Mouse (Mus musculus) limb, embryonic 12.5 days (tissue): ENCODE results near the gene S100a1. TPM values are rescaled to one million over a fixed set of nuclear protein-coding genes. Genes with fewer than 3 reads are reported as not detected.

Source experiments
- ATAC-seq: fragments of 200-750 bp; cut with Nextera tagmentation; 2 replicates; pipeline ENCODE4 v1.8.0; 2017; ENCODE audit warnings: low read depth, moderate TSS enrichment; ENCODE audit not compliant: insufficient number of reproducible peaks, insufficient read depth, low FRiP score, low TSS enrichment
- H3K27ac ChIP-seq: fragments of 300-500 bp; sonication (generic); 2 replicates; pipeline ENCODE4 v1.5.1; 2016; ENCODE audit warnings: mild to moderate bottlenecking, moderate library complexity
- H3K27me3 ChIP-seq: fragments of 300-500 bp; sonication (generic); 2 replicates; pipeline ENCODE4 v1.6.1; 2016; ENCODE audit warnings: mild to moderate bottlenecking, moderate library complexity
- H3K36me3 ChIP-seq: fragments of 300-500 bp; sonication (generic); 2 replicates; pipeline ENCODE4 v1.6.1; 2016; ENCODE audit warnings: mild to moderate bottlenecking, moderate library complexity
- H3K4me1 ChIP-seq: fragments of 300-500 bp; sonication (generic); replicated peaks from 2 replicates; pipeline ENCODE4 v1.6.1; 2016
- H3K4me2 ChIP-seq: fragments of 300-500 bp; sonication (generic); 2 replicates; pipeline ENCODE4 v1.6.1; 2016; ENCODE audit warnings: mild to moderate bottlenecking, moderate library complexity
- H3K4me3 ChIP-seq: fragments of 300-500 bp; sonication (generic); replicated peaks from 2 replicates; pipeline ENCODE4 v1.5.1; 2016; ENCODE audit warnings: mild to moderate bottlenecking
- H3K9ac ChIP-seq: fragments of 300-500 bp; sonication (generic); replicated peaks from 2 replicates; pipeline ENCODE4 v1.6.1; 2016; ENCODE audit warnings: mild to moderate bottlenecking, moderate library complexity
- H3K9me3 ChIP-seq: fragments of 300-500 bp; sonication (generic); 2 replicates; pipeline ENCODE4 v1.6.1; 2016; ENCODE audit warnings: mild to moderate bottlenecking, moderate library complexity
- WGBS: fragments of 180-500 bp; shearing (Covaris S2); methylation state at CpG from one replicate; pipeline ENCODE4 v1.1.7; 2016; 5-methylcytosine and 5-hydroxymethylcytosine counted together
- polyA plus RNA-seq: library from polyadenylated mRNA; unstranded; fragments of >200 nt; fragmentation: Nextera tagmentation; extraction: Ambion mirVana; gene quantifications from 2 replicates; pipeline ENCODE4 v1.2.1, GENCODE M21; 2016

S100a1 gene
- polyA plus RNA-seq, 1 experiment from 2014 or later, result 7.3 TPM

GRCm38 (mm10) chr3:90509747-90510123 lies 4.5 kb downstream of the S100a1 start:
- H3K4me1 ChIP-seq, result peaks cover 27% of the 10 kb centered on the region
- peak overlapping the region; percentile 92 for H3K27ac ChIP-seq
- peaks cover 25% of the 10 kb centered on the region for H3K27me3 ChIP-seq
- no peak for ATAC-seq
- 19% methylated on average over 2 of the region's 2 CpGs for WGBS
- peaks cover 34% of the 10 kb centered on the region for H3K36me3 ChIP-seq
- peak overlapping the region; percentile 69 for H3K4me3 ChIP-seq
- H3K9me3 ChIP-seq, result no peaks in the 10 kb centered on the region
- no peak overlapping the region for H3K9ac ChIP-seq
- H3K4me2 ChIP-seq, result peak overlapping the region; percentile 48

GRCm38 (mm10) chr3:90508950-90509746 lies 5.0 kb downstream of the S100a1 start, which contains the start of gene Chtop:
Chtop (minus strand) TSS chr3:90509498.
- Histone ChIP-seq H3K9me3 (no peaks in the 10 kb centered on the region), H3K4me3 (peak within 1 kb of the TSS; percentile 69), H3K36me3 (peaks cover 39% of the 10 kb centered on the region), H3K9ac (peak within 1 kb of the TSS; percentile 94), H3K27me3 (peaks cover 23% of the 10 kb centered on the region), H3K4me2 (peak within 1 kb of the TSS; percentile 61), H3K4me1 (peaks cover 24% of the 10 kb centered on the region), H3K27ac (peak within 1 kb of the TSS; percentile 92)
- ATAC-seq, result peak; percentile 87
- WGBS, result under 1% methylated on average over 66 of the region's 66 CpGs

- peaks cover 15% of the 10 kb centered on the region for H3K27me3 ChIP-seq
- peaks cover 22% of the 10 kb centered on the region for H3K4me1 ChIP-seq
- no peaks in the 10 kb centered on the region for H3K9me3 ChIP-seq
- peak overlapping the region; percentile 61 for H3K4me2 ChIP-seq
- H3K36me3 ChIP-seq, result peaks cover 47% of the 10 kb centered on the region
- peak overlapping the region; percentile 69 for H3K4me3 ChIP-seq
- H3K27ac ChIP-seq, result peak overlapping the region; percentile 92; the same call in 1 of the 2 replicates
- no peak for ATAC-seq
- 3% methylated on average over 20 of the region's 20 CpGs for WGBS
- H3K9ac ChIP-seq, result peak overlapping the region; percentile 94
These were observed 5.8 kb downstream of the S100a1 start for GRCm38 (mm10) chr3:90508287-90508949.

GRCm38 (mm10) chr3:90506362-90506761 lies 7.8 kb downstream of the S100a1 start:
- no peak for ATAC-seq
- H3K4me1 ChIP-seq, result peaks cover 22% of the 10 kb centered on the region
- H3K4me2 ChIP-seq, result no peak overlapping the region
- H3K27me3 ChIP-seq, result 0 out of 2 replicates have a peak, but pooled peaks cover 5% of the 10 kb centered on the region
- H3K9me3 ChIP-seq, result no peaks in the 10 kb centered on the region
- WGBS, result 88% methylated on average over 3 of the region's 3 CpGs
- H3K4me3 ChIP-seq, result no peak overlapping the region
- no peak overlapping the region for H3K27ac ChIP-seq
- H3K9ac ChIP-seq, result no peak overlapping the region
- peaks cover 67% of the 10 kb centered on the region for H3K36me3 ChIP-seq

- ATAC-seq, result no peak
- Histone ChIP-seq H3K4me3 (no peak overlapping the region), H3K4me1 (peaks cover 22% of the 10 kb centered on the region), H3K36me3 (peaks cover 73% of the 10 kb centered on the region), H3K9ac (no peak overlapping the region), H3K9me3 (no peaks in the 10 kb centered on the region), H3K4me2 (no peak overlapping the region), H3K27ac (no peak overlapping the region), H3K27me3 (no peaks in the 10 kb centered on the region)
- 90% methylated on average over 5 of the region's 5 CpGs for WGBS
These were observed 9.0 kb downstream of the S100a1 start for GRCm38 (mm10) chr3:90505216-90505615.

- H3K9me3 ChIP-seq, result no peaks in the 10 kb centered on the region
- peaks cover 22% of the 10 kb centered on the region for H3K4me1 ChIP-seq
- no peaks in the 10 kb centered on the region for H3K27me3 ChIP-seq
- H3K36me3 ChIP-seq, result peaks cover 91% of the 10 kb centered on the region
- no peak overlapping the region for H3K27ac ChIP-seq
- no peak overlapping the region for H3K4me2 ChIP-seq
- WGBS, result 88% methylated on average over 4 of the region's 4 CpGs
- H3K9ac ChIP-seq, result no peak overlapping the region
- H3K4me3 ChIP-seq, result no peak overlapping the region
- no peak for ATAC-seq
These were observed 10.7 kb downstream of the S100a1 start for GRCm38 (mm10) chr3:90503444-90503843.

- Histone ChIP-seq H3K36me3 (peaks cover 72% of the 10 kb centered on the region), H3K9ac (no peak overlapping the region), H3K9me3 (no peaks in the 10 kb centered on the region), H3K4me3 (no peak overlapping the region), H3K27ac (no peak overlapping the region), H3K27me3 (no peaks in the 10 kb centered on the region), H3K4me2 (no peak overlapping the region), H3K4me1 (no peaks in the 10 kb centered on the region)
- ATAC-seq, result no peak
These were observed 16.6 kb downstream of the S100a1 start for GRCm38 (mm10) chr3:90497597-90497996.

- no peak for ATAC-seq
- Histone ChIP-seq H3K9me3 (no peaks in the 10 kb centered on the region), H3K36me3 (peaks cover 56% of the 10 kb centered on the region), H3K27me3 (no peaks in the 10 kb centered on the region), H3K27ac (no peak overlapping the region), H3K9ac (no peak overlapping the region), H3K4me2 (no peak overlapping the region), H3K4me3 (no peak overlapping the region), H3K4me1 (no peaks in the 10 kb centered on the region)
- 93% methylated on average over 7 of the region's 7 CpGs for WGBS
These were observed 18.2 kb downstream of the S100a1 start for GRCm38 (mm10) chr3:90495850-90496525.

GRCm38 (mm10) chr3:90493831-90494540 lies 20.2 kb downstream of the S100a1 start:
- no peak overlapping the region for H3K9ac ChIP-seq
- 66% methylated on average over 4 of the region's 4 CpGs for WGBS
- ATAC-seq, result no peak
- no peaks in the 10 kb centered on the region for H3K27me3 ChIP-seq
- H3K4me3 ChIP-seq, result no peak overlapping the region
- H3K9me3 ChIP-seq, result no peaks in the 10 kb centered on the region
- no peak overlapping the region for H3K4me2 ChIP-seq
- H3K36me3 ChIP-seq, result peaks cover 44% of the 10 kb centered on the region
- no peak overlapping the region for H3K27ac ChIP-seq
- peaks cover 6% of the 10 kb centered on the region; the same call in 1 of the 2 replicates for H3K4me1 ChIP-seq

- no peak for ATAC-seq
- no peaks in the 10 kb centered on the region for H3K9me3 ChIP-seq
- WGBS, result 41% methylated on average over 2 of the region's 2 CpGs
- H3K9ac ChIP-seq, result no peak overlapping the region
- no peak overlapping the region for H3K27ac ChIP-seq
- no peak overlapping the region for H3K4me2 ChIP-seq
- H3K27me3 ChIP-seq, result no peaks in the 10 kb centered on the region
- H3K36me3 ChIP-seq, result peaks cover 42% of the 10 kb centered on the region
- peaks cover 6% of the 10 kb centered on the region; the same call in 1 of the 2 replicates for H3K4me1 ChIP-seq
- no peak overlapping the region for H3K4me3 ChIP-seq
These were observed 22.8 kb downstream of the S100a1 start for GRCm38 (mm10) chr3:90491350-90491749.
